Mouse (Mus musculus) CH12.LX (cell line): ENCODE results near the gene Rdh16. TPM values are rescaled to one million over a fixed set of nuclear protein-coding genes. Genes with fewer than 3 reads are reported as not detected.

Experiments used
- DNase-seq: peaks from one replicate; pipeline ENCODE4 v3.0.0-alpha.2; 2013; ENCODE audit errors: extremely low read depth
- H3K27ac ChIP-seq: 2 replicates; pipeline ENCODE4 v1.5.1; 2012; ENCODE audit warnings: low read depth, mild to moderate bottlenecking, control low read depth, moderate library complexity; ENCODE audit not compliant: insufficient read depth
- H3K27me3 ChIP-seq: replicated peaks from 2 replicates; pipeline ENCODE3; 2012; ENCODE audit warnings: inconsistent platforms
- H3K36me3 ChIP-seq, 2 experiments: replicated peaks in 1 of 2; 2 replicates each; pipeline versions ENCODE3 to v1.6.1; 2012; ENCODE audit warnings: inconsistent platforms in 1 of 2, low read length in 1 of 2, mild to moderate bottlenecking in 1 of 2, mixed read lengths in 1 of 2, moderate library complexity in 1 of 2; ENCODE audit not compliant: control insufficient read depth in 1 of 2, insufficient read depth in 1 of 2
- H3K4me1 ChIP-seq, 2 experiments: 2 replicates each; pipeline ENCODE4 v1.6.1; 2012; ENCODE audit warnings: inconsistent platforms in 1 of 2, moderate library complexity in 1 of 2; ENCODE audit not compliant: insufficient read depth in 2 of 2, control insufficient read depth in 1 of 2
- H3K4me2 ChIP-seq: 2 replicates; pipeline ENCODE4 v1.6.1; 2012; ENCODE audit warnings: low read depth, mild to moderate bottlenecking, control low read depth; ENCODE audit not compliant: poor library complexity, insufficient read depth, severe bottlenecking
- H3K4me3 ChIP-seq, 3 experiments: fragments of 150-350 bp in 1 of 3; sonication (generic) in 1 of 3; replicated peaks in 1 of 3; 2 replicates each; pipeline versions ENCODE3 to v1.5.1; 2011 to 2012; ENCODE audit warnings: low read depth in 2 of 3, low read length in 2 of 3, mild to moderate bottlenecking in 2 of 3, moderate library complexity in 2 of 3, control low read depth in 1 of 3, improper control_type of control experiment in 1 of 3, inconsistent platforms in 1 of 3, mixed read lengths in 1 of 3; ENCODE audit not compliant: poor library complexity in 1 of 3
- H3K79me2 ChIP-seq: replicated peaks from 2 replicates; pipeline ENCODE4 v1.6.1; 2012; ENCODE audit warnings: mild to moderate bottlenecking, moderate library complexity; ENCODE audit not compliant: control insufficient read depth, poor library complexity, insufficient read depth, severe bottlenecking; ENCODE audit errors: extremely low read depth
- H3K9ac ChIP-seq: 2 replicates; pipeline ENCODE4 v1.6.1; 2012; ENCODE audit warnings: low read depth, mild to moderate bottlenecking, control low read depth, moderate library complexity; ENCODE audit not compliant: insufficient read depth
- H3K9me3 ChIP-seq: replicated peaks from 2 replicates; pipeline ENCODE3; 2012; ENCODE audit warnings: low read length, inconsistent platforms, mixed read lengths
- EP300 ChIP-seq: IDR thresholded peaks from 2 replicates; pipeline ENCODE4 v1.6.1; 2011; ENCODE audit warnings: low read length, improper control_type of control experiment
- IRF4 ChIP-seq: IDR thresholded peaks from 2 replicates; pipeline ENCODE4 v1.6.1; 2014; ENCODE audit warnings: low read depth, mild to moderate bottlenecking, inconsistent platforms, low read length, improper control_type of control experiment
- JUND ChIP-seq: conservative IDR thresholded peaks from 2 replicates; pipeline ENCODE4 v1.6.1; 2011; ENCODE audit warnings: low read depth, low read length, improper control_type of control experiment
- MAFK ChIP-seq: IDR thresholded peaks from 2 replicates; pipeline ENCODE4 v1.6.1; 2011; ENCODE audit warnings: low read length, improper control_type of control experiment; ENCODE audit not compliant: insufficient replicate concordance
- MAZ ChIP-seq: IDR thresholded peaks from 2 replicates; pipeline ENCODE4 v1.6.1; 2012; ENCODE audit warnings: low read depth, mild to moderate bottlenecking, inconsistent platforms, low read length, improper control_type of control experiment, moderate library complexity
- MEF2A ChIP-seq: IDR thresholded peaks from 2 replicates; pipeline ENCODE4 v1.6.1; 2014; ENCODE audit warnings: low read depth, mild to moderate bottlenecking, inconsistent platforms, low read length, improper control_type of control experiment, borderline replicate concordance
- MXI1 ChIP-seq: IDR thresholded peaks from 2 replicates; pipeline ENCODE4 v1.6.1; 2011; ENCODE audit warnings: mild to moderate bottlenecking, low read depth, low read length, improper control_type of control experiment
- MYC ChIP-seq: IDR thresholded peaks from 2 replicates; pipeline ENCODE4 v1.6.1; 2011; ENCODE audit warnings: low read depth, mild to moderate bottlenecking, improper control_type of control experiment, low read length
- NELFE ChIP-seq: IDR thresholded peaks from 2 replicates; pipeline ENCODE4 v1.6.1; 2011; ENCODE audit warnings: low read depth, low read length, improper control_type of control experiment
- NRF1 ChIP-seq: IDR thresholded peaks from 2 replicates; pipeline ENCODE4 v1.6.1; 2014; ENCODE audit warnings: low read depth, mild to moderate bottlenecking, inconsistent platforms, low read length, improper control_type of control experiment, moderate library complexity
- RAD21 ChIP-seq: IDR thresholded peaks from 2 replicates; pipeline ENCODE4 v1.6.1; 2011; ENCODE audit warnings: low read depth, mild to moderate bottlenecking, low read length, improper control_type of control experiment, moderate library complexity
- RCOR1 ChIP-seq: conservative IDR thresholded peaks from 2 replicates; pipeline ENCODE4 v1.6.1; 2012; ENCODE audit warnings: low read depth, mild to moderate bottlenecking, inconsistent platforms, low read length, improper control_type of control experiment
- SMC3 ChIP-seq: IDR thresholded peaks from 2 replicates; pipeline ENCODE4 v1.6.1; 2011; ENCODE audit warnings: low read depth, low read length, improper control_type of control experiment
- TBP ChIP-seq: conservative IDR thresholded peaks from 2 replicates; pipeline ENCODE4 v1.6.1; 2011; ENCODE audit warnings: low read depth, low read length, improper control_type of control experiment
- UBTF ChIP-seq: IDR thresholded peaks from 2 replicates; pipeline ENCODE4 v1.6.1; 2012; ENCODE audit warnings: low read depth, mild to moderate bottlenecking, inconsistent platforms, low read length, improper control_type of control experiment, moderate library complexity
- USF1 ChIP-seq: IDR thresholded peaks from 2 replicates; pipeline ENCODE4 v1.6.1; 2014; ENCODE audit warnings: low read depth, mild to moderate bottlenecking, inconsistent platforms, low read length, improper control_type of control experiment
- USF2 ChIP-seq: conservative IDR thresholded peaks from 2 replicates; pipeline ENCODE4 v1.6.1; 2011; ENCODE audit warnings: low read depth, low read length, improper control_type of control experiment
- ZC3H11A ChIP-seq: IDR thresholded peaks from 2 replicates; pipeline ENCODE4 v1.6.1; 2012; ENCODE audit warnings: low read depth, mild to moderate bottlenecking, inconsistent platforms, low read length, improper control_type of control experiment
- ZMIZ1 ChIP-seq: IDR thresholded peaks from 2 replicates; pipeline ENCODE4 v1.6.1; 2012; ENCODE audit warnings: low read depth, mild to moderate bottlenecking, inconsistent platforms, low read length, improper control_type of control experiment
- ZNF384 ChIP-seq: IDR thresholded peaks from 2 replicates; pipeline ENCODE4 v1.6.1; 2012; ENCODE audit warnings: low read depth, low read length, improper control_type of control experiment, inconsistent platforms
- dilution Hi-C: fragments of 300-500 bp; cut with MboI; formaldehyde crosslinking; loops from 2 replicates; pipeline ENCODE4 v1.14.3; 2020; ENCODE audit warnings: low sequenced_read_pairs; ENCODE audit not compliant: extremely low pct_unique_long_range_greater_than_20kb, extremely low pct_ligation_motif_present
- in situ Hi-C: fragments of 300-500 bp; cut with MboI; formaldehyde crosslinking; loops from 3 replicates; pipeline ENCODE4 v1.14.3; 2019; ENCODE audit warnings: low sequenced_read_pairs, low pct_ligation_motif_present, low pct_unique_long_range_greater_than_20kb, mixed read lengths
- polyA plus RNA-seq: library from polyadenylated mRNA; unstranded; fragments of >175 nt; gene quantifications from 2 replicates; pipeline ENCODE4 v1.2.1, GENCODE M21; 2012; ENCODE audit warnings: low read depth; ENCODE audit not compliant: insufficient read length
- total RNA-seq, 2 experiments: library from RNA; depleted of rRNA; stranded (reverse); fragments of 300-350 nt in 1 of 2; fragments of >200 nt in 1 of 2; gene quantifications; 2 replicates each; pipeline ENCODE4 v1.2.3; 2012 to 2014

Rdh16 gene
- total and polyA plus RNA-seq, 3 experiments = not detected

- in situ Hi-C loops = no loop called here
- no peak for DNase-seq
- dilution Hi-C loops = no loop called here
- no peak overlapping the region for H3K9ac ChIP-seq
- no peaks in the 10 kb centered on the region for H3K36me3 ChIP-seq
- TF ChIP-seq MAZ (no peak), EP300 (no peak), ZMIZ1 (no peak), IRF4 (no peak), MYC (no peak), NELFE (no peak), TBP (no peak), MEF2A (no peak), RCOR1 (no peak), MXI1 (no peak), NRF1 (no peak), JUND (no peak), RAD21 (no peak), USF2 (no peak)
- TF ChIP-seq, all 38 proteins: peak for 0
- Histone ChIP-seq H3K4me2 (no peak overlapping the region), H3K9me3 (no peaks in the 10 kb centered on the region), H3K27ac (no peak overlapping the region), H3K4me3 (no peak overlapping the region), H3K79me2 (no peaks in the 10 kb centered on the region), H3K27me3 (peaks cover 57% of the 10 kb centered on the region), H3K4me1 (no peaks in the 10 kb centered on the region)
These were observed 64.0 kb downstream of the Rdh16 start for GRCm38 (mm10) chr10:127864931-127865330.

- H3K4me1 ChIP-seq = no peaks in the 10 kb centered on the region
- TF ChIP-seq ZC3H11A (no peak), SMC3 (no peak), MAFK (no peak), ZNF384 (no peak), UBTF (no peak), USF1 (no peak)
- H3K36me3 ChIP-seq = no peaks in the 10 kb centered on the region
- in situ Hi-C loops (no loop called here), dilution Hi-C loops (no loop called here)
- no peak within 1 kb of the TSS for H3K9ac ChIP-seq
- H3K79me2 ChIP-seq = no peaks in the 10 kb centered on the region
- peaks cover 4% of the 10 kb centered on the region for H3K9me3 ChIP-seq
- no peak within 1 kb of the TSS for H3K4me2 ChIP-seq
- no peak within 1 kb of the TSS for H3K4me3 ChIP-seq
- H3K27ac ChIP-seq = no peak within 1 kb of the TSS
- DNase-seq = no peak
- H3K27me3 ChIP-seq = peaks cover 52% of the 10 kb centered on the region
These were observed 65.3 kb downstream of the Rdh16 start, which contains the start of gene Rdh16f2 for GRCm38 (mm10) chr10:127866232-127866631. Gene Rdh16f2, plus strand, starts transcription at chr10:127866474.
